Mouse (Mus musculus) forebrain, embryonic 14.5 days (tissue): ENCODE measurements around the gene Trrap. TPM values are rescaled to one million over a fixed set of nuclear protein-coding genes. Genes with fewer than 3 reads are reported as not detected.
"Not testable (repeated sequence)": the region's sequence is repeated elsewhere in the genome, so short reads cannot be mapped to it uniquely, and the experiment has no call there.

Experiments used
- ATAC-seq: fragments of 200-750 bp; cut with Nextera tagmentation; 2 replicates; pipeline ENCODE4 v1.8.0; 2017; ENCODE audit warnings: mild to moderate bottlenecking, moderate library complexity
- DNase-seq: peaks from one replicate; pipeline ENCODE4 v3.0.0-alpha.2; 2015; ENCODE audit warnings: low spot score
- H3K27ac ChIP-seq: fragments of 300-500 bp; sonication (generic); 2 replicates; pipeline ENCODE4 v1.5.1; 2014; ENCODE audit warnings: low read depth, mild to moderate bottlenecking, control low read depth, low read length, moderate library complexity
- H3K27me3 ChIP-seq: fragments of 300-500 bp; sonication (generic); replicated peaks from 2 replicates; pipeline ENCODE4 v1.6.1; 2014; ENCODE audit warnings: low read length, control low read depth, mixed read lengths; ENCODE audit not compliant: control insufficient read depth, insufficient read depth
- H3K36me3 ChIP-seq: fragments of 300-500 bp; sonication (generic); 2 replicates; pipeline ENCODE4 v1.6.1; 2014; ENCODE audit warnings: low read length, control low read depth; ENCODE audit not compliant: control insufficient read depth, insufficient read depth
- H3K4me1 ChIP-seq: fragments of 300-500 bp; sonication (generic); 2 replicates; pipeline ENCODE4 v1.6.1; 2014; ENCODE audit warnings: antibody characterized with exemption, low read length, control low read depth; ENCODE audit not compliant: control insufficient read depth, insufficient read depth
- H3K4me2 ChIP-seq: fragments of 300-500 bp; sonication (generic); 2 replicates; pipeline ENCODE4 v1.6.1; 2014; ENCODE audit warnings: mild to moderate bottlenecking, control low read depth, low read length
- H3K4me3 ChIP-seq: fragments of 300-500 bp; sonication (generic); 2 replicates; pipeline ENCODE4 v1.5.1; 2014; ENCODE audit warnings: low read depth, low read length, control low read depth
- H3K9ac ChIP-seq: fragments of 300-500 bp; sonication (generic); 2 replicates; pipeline ENCODE4 v1.6.1; 2014; ENCODE audit warnings: mild to moderate bottlenecking, low read length, control low read depth, moderate library complexity
- H3K9me3 ChIP-seq: fragments of 300-500 bp; sonication (generic); replicated peaks from 2 replicates; pipeline ENCODE4 v1.6.1; 2016; ENCODE audit warnings: low read length, control low read depth, mixed read lengths; ENCODE audit not compliant: control insufficient read depth
- WGBS: fragments of 180-500 bp; shearing (Covaris S2); extraction: QIAGEN DNeasy Blood & Tissue Kit; methylation state at CpG from one replicate; pipeline ENCODE4 v1.1.7; 2014; 5-methylcytosine and 5-hydroxymethylcytosine counted together
- polyA plus RNA-seq: library from polyadenylated mRNA; unstranded; fragments of >200 nt; fragmentation: Nextera tagmentation; extraction: Ambion mirVana; gene quantifications from 2 replicates; pipeline ENCODE4 v1.2.1, GENCODE M21; 2014

Gene Trrap
- polyA plus RNA-seq = 54.0 and 63.6 TPM in 2 replicates

DNA sequence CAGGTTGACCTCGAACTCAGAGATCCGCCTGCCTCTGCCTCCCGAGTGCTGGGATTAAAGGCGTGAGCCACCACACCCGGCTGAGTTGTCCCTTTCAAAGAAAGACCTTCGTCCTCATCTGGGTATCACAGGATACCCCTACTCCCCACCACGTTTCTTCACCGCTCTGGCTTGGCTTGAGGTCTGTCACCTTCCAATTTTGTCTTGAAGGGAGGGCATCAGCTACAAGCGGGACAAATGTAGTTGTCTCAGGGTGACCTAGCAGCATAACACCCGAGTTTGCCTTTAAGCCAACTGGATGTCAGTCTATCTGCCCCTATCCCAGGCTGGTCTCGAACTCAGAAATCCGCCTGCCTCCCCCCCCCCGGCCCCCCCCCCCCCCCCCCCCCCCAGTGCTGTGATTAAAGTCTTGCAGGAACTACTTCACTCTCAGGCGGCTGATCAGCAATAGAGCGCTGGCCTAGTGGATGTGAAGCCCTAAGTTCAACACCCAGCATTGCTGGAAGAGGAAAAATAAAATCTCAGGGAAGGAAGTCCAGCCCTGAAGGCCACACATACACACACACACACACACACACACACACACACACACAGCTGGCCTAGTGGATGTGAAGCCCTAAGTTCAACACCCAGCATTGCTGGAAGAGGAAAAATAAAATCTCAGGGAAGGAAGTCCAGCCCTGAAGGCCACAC lies at the start of gene Trrap:
Gene Trrap (plus strand): TSS at position 627 of the 693 bp plus-strand sequence.
- WGBS = 73% methylated on average over 15 of the region's 15 CpGs
- peak; percentile 8 for ATAC-seq
- H3K9ac ChIP-seq = peak within 1 kb of the TSS; percentile 90

DNA sequence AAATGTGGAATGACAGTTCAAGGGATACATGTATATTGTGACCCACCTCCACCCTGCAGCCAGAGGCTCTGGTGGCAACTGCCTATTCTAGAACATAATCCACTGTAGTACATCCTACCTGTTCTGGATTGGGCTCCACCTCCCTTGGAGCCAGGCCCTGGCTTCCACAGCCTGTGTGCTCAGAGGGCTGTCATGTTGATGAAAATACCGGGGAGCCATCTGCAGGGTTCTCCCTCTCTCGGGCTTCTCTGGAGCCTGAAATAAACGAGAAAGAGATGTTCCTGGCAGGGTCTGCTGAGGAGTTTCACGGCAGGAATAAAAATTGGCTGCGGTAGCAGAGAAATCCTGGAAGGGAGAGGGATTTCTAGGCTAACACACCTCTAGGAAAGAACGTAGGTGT lies 47.8 kb upstream of the Trrap start:
- Histone ChIP-seq H3K27me3 (no peaks in the 10 kb centered on the region), H3K4me1 (0 out of 2 replicates have a peak, but pooled peaks cover 3% of the 10 kb centered on the region), H3K9me3 (no peaks in the 10 kb centered on the region), H3K36me3 (no peaks in the 10 kb centered on the region), H3K4me2 (no peak overlapping the region), H3K27ac (no peak overlapping the region), H3K4me3 (no peak overlapping the region), H3K9ac (no peak overlapping the region)
- no peak for ATAC-seq
- WGBS = 56% methylated on average over 6 of the region's 6 CpGs
- DNase-seq = peak; percentile 41

More for the DNA sequence above, at the start of gene Trrap:
- peak within 1 kb of the TSS; percentile 89 for H3K4me2 ChIP-seq
- DNase-seq, H3K9me3 ChIP-seq, H3K4me1 ChIP-seq, H3K27me3 ChIP-seq: not testable (repeated sequence)
- peak within 1 kb of the TSS; percentile 97 for H3K27ac ChIP-seq
- peaks cover 12% of the 10 kb centered on the region for H3K36me3 ChIP-seq
- peak within 1 kb of the TSS; percentile 75 for H3K4me3 ChIP-seq

DNA sequence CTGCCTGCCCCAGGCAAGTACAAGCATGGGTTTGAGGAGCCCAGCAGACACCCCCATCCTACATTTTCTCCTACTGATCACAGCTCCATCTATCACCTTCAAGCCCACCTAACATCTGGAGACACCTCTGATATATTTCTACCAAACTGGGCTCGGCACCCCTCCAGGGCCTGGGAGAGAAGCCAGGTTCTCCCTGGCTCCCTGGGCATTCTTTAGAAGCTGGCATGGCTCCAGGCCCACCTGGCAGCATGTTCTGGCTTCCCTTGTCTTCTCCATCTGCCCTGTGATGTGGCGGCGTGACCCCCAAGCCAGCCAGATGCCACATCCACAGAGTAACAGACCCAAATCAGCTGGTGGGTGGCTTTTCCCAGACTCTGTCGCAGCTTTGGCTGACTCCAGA lies 47.3 kb upstream of the Trrap start:
- 67% methylated on average over 4 of the region's 4 CpGs for WGBS
- H3K4me3 ChIP-seq = no peak overlapping the region
- no peaks in the 10 kb centered on the region for H3K9me3 ChIP-seq
- DNase-seq (peak; percentile 24), ATAC-seq (no peak)
- no peaks in the 10 kb centered on the region for H3K36me3 ChIP-seq
- H3K4me2 ChIP-seq = no peak overlapping the region
- H3K27ac ChIP-seq = no peak overlapping the region
- H3K27me3 ChIP-seq = no peaks in the 10 kb centered on the region
- no peak overlapping the region for H3K9ac ChIP-seq
- H3K4me1 ChIP-seq = 0 out of 2 replicates have a peak, but pooled peaks cover 3% of the 10 kb centered on the region

DNA sequence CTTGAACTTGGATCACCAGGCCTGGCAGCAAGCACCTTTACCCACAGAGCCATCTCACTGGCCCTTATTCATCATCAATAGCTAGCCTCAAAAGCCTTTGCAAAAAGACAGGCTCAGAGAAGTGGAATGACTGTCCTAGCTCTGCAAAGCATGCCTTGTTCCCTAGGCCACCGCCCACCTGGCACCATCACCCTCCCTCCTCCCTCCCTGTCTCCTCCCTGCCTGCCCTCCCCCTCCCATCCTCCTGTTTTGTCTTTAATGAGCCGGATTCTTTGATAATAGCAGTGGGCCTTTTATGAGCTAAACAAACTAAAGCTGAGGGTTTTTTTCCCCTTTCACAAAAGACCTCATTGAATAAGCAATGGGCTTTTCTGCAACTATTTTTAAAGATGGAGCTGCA lies 42.6 kb upstream of the Trrap start:
- Histone ChIP-seq H3K4me1 (0 out of 2 replicates have a peak, but pooled peaks cover 3% of the 10 kb centered on the region), H3K9me3 (no peaks in the 10 kb centered on the region), H3K9ac (no peak overlapping the region), H3K27ac (no peak overlapping the region), H3K4me2 (no peak overlapping the region), H3K27me3 (peaks cover 10% of the 10 kb centered on the region), H3K4me3 (no peak overlapping the region), H3K36me3 (no peaks in the 10 kb centered on the region)
- 11% methylated on average over 2 of the region's 2 CpGs for WGBS
- peak; percentile 72; the same call in 1 of the 2 replicates for ATAC-seq
- DNase-seq = peak; percentile 82

DNA sequence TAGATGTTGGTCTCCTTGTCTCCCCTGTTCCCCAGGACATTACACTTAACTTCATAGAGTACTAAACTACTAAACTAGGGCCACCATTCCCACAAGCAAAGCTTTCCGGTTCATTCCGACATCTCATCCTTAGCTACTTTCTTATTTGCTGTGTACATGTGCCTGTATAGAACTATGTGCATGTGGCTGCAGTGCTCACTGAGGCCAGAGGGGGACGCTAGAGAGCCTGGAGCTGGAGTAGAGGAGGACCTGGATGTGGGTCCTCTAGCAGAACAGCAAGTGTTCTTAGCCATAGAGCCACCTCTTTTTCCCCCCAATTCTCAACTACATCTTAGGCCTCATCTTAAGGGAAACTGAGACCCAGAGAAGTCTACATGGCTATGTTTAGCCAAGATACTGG lies 42.0 kb upstream of the Trrap start:
- ATAC-seq (no peak), DNase-seq (no peak)
- Histone ChIP-seq H3K9ac (no peak overlapping the region), H3K4me3 (no peak overlapping the region), H3K27ac (no peak overlapping the region), H3K9me3 (no peaks in the 10 kb centered on the region), H3K4me2 (no peak overlapping the region), H3K36me3 (no peaks in the 10 kb centered on the region), H3K4me1 (no peaks in the 10 kb centered on the region), H3K27me3 (peaks cover 10% of the 10 kb centered on the region)
- WGBS = 82% methylated on average over 3 of the region's 3 CpGs

DNA sequence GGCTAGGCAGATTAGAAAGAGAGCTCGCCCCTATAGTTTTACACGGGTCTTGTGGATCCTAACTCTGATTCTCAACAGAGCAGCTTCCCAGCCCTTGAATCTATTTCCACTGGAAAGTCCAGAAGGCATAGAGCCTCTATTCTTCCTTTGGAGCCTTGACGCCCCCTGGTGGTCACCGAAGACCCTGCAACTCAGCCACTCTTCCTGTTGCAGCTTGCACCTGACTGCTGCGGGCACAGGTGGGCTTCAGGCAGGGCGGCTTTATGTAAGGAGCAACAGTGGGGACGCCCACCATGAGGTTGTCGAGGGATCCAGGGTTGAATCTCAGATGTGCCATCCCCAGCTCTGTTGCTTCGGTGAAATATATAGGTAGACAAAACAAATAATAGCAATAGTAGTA lies 40.4 kb upstream of the Trrap start:
- ATAC-seq = peak; percentile 75
- no peak overlapping the region for H3K9ac ChIP-seq
- peak; percentile 87 for DNase-seq
- H3K9me3 ChIP-seq = no peaks in the 10 kb centered on the region
- H3K27me3 ChIP-seq = peaks cover 10% of the 10 kb centered on the region
- H3K36me3 ChIP-seq = no peaks in the 10 kb centered on the region
- no peak overlapping the region for H3K4me2 ChIP-seq
- WGBS = 2% methylated on average over 9 of the region's 9 CpGs
- H3K27ac ChIP-seq = no peak overlapping the region
- no peaks in the 10 kb centered on the region for H3K4me1 ChIP-seq
- H3K4me3 ChIP-seq = no peak overlapping the region

DNA sequence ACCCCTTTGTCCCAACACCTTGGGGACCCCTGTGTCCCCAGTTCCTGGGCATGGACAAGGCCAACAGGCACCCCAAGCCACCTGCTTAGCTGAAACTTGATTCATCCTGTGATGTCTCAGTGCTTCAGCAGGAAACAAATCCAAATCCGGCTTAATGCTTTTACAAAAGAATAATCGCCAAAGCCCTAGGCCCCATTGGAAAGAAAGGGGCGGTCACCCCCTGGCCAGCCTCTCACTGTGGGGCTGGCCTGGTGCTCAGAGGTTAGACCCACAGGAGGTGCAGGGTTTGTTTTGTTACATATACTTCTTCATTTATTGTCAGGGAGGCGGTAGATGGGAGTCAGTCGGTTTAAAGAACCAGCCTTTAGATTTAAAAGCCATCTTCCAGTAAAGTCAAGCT lies 39.3 kb upstream of the Trrap start:
- H3K4me1 ChIP-seq = no peaks in the 10 kb centered on the region
- no peak overlapping the region for H3K4me3 ChIP-seq
- 5% methylated on average over 5 of the region's 5 CpGs for WGBS
- DNase-seq (no peak), ATAC-seq (no peak)
- no peak overlapping the region for H3K9ac ChIP-seq
- H3K36me3 ChIP-seq = no peaks in the 10 kb centered on the region
- no peak overlapping the region for H3K27ac ChIP-seq
- no peaks in the 10 kb centered on the region for H3K9me3 ChIP-seq
- H3K4me2 ChIP-seq = no peak overlapping the region
- peaks cover 10% of the 10 kb centered on the region for H3K27me3 ChIP-seq

DNA sequence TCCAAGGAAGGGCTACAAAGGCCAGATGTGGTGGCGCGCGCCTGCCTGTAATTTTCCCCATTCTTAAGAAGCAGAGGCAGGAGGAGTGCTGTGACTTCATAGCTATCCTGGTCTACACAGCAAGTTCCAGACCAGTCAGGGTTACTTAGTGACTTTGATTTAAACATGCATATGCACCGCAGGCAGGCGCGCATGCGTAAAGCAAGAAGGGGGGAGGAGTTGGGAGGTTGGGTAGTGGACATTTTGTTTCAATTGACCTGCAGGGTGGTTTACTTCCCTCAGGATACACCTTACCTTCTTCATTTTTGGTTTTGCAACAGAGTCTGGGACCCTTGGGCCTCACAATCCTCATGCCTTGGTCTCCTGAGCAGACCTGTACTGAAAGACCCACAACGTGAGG lies 38.3 kb upstream of the Trrap start:
- Histone ChIP-seq H3K36me3 (no peaks in the 10 kb centered on the region), H3K27ac (no peak overlapping the region), H3K9ac (no peak overlapping the region), H3K4me1 (no peaks in the 10 kb centered on the region), H3K9me3 (no peaks in the 10 kb centered on the region), H3K4me3 (no peak overlapping the region), H3K4me2 (no peak overlapping the region), H3K27me3 (peaks cover 10% of the 10 kb centered on the region)
- 60% methylated on average over 8 of the region's 8 CpGs for WGBS
- no peak for ATAC-seq
- DNase-seq = no peak

DNA sequence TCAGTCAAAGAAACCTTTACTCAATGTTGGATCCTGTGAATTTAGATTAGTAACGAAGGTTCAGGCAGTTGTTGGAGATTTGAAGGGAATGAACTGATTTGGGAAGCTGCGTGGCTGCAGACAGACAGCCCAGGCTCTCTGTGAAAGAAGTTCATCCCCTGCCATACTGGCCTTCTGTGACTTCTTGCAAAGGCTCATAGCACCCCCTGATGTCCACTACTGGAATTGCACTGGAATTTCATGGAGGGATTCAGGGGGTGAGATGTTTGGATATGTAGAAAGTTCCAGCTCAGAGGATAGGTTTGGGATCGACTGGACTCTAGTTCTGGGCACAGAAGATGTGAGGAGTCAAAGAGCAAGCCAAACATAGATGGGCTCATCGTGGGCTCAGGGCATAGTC lies 33.6 kb upstream of the Trrap start:
- 28% methylated on average over 4 of the region's 4 CpGs for WGBS
- no peak overlapping the region for H3K27ac ChIP-seq
- DNase-seq = peak; percentile 80
- ATAC-seq = no peak
- H3K4me3 ChIP-seq = no peak overlapping the region
- no peaks in the 10 kb centered on the region for H3K4me1 ChIP-seq
- no peak overlapping the region for H3K9ac ChIP-seq
- no peaks in the 10 kb centered on the region for H3K36me3 ChIP-seq
- H3K27me3 ChIP-seq = no peaks in the 10 kb centered on the region
- H3K4me2 ChIP-seq = no peak overlapping the region
- no peaks in the 10 kb centered on the region for H3K9me3 ChIP-seq
